Mouse (Mus musculus): ENCODE data around the gene Prss36. TPM values are rescaled to one million over a fixed set of nuclear protein-coding genes. Genes with fewer than 3 reads are reported as not detected.

The Prss36 gene
- total and polyA plus RNA-seq, 3 experiments = 0.76 to 8.9 (median 4.0) TPM

- Histone ChIP-seq H3K36me3 (replicated peaks) (peaks cover 50% of the 10 kb centered on the region), H3K4me1 (ENCODE audit: insufficient read depth, low read depth, low read length) (peaks cover 50% of the 10 kb centered on the region), H3K27me3 (ENCODE audit: insufficient read depth, low read length) (no peaks in the 10 kb centered on the region), H3K9me3 (replicated peaks) (no peaks in the 10 kb centered on the region), H3K4me3 (ENCODE audit: low read depth, low read length) (peak overlapping the region; percentile 78; the same call in 1 of the 2 replicates)
- TF ChIP-seq GATA1 (IDR thresholded peaks at IDR 0.05; ENCODE audit: borderline replicate concordance, low read length) = no peak
- no peak for TF ChIP-seq TAL1 (conservative IDR thresholded peaks at IDR 0.05; ENCODE audit: low read depth, low read length)
- DNase-seq (ENCODE audit: low spot score) (no peak), ATAC-seq (ENCODE audit: extremely low read depth, insufficient number of reproducible peaks, low FRiP score, poor library complexity, severe bottlenecking) (no peak)
Measured at GRCm38 (mm10) chr7:127894480-127894879, 52.0 kb downstream of the Prss36 start.

- TF ChIP-seq GATA1 (IDR thresholded peaks at IDR 0.05; ENCODE audit: borderline replicate concordance, low read length) (no peak), POLR2AphosphoS5 (IDR thresholded peaks at IDR 0.05; ENCODE audit: insufficient replicate concordance, low read depth, low read length) (no peak), CTCF (IDR thresholded peaks at IDR 0.05; ENCODE audit: low read depth, low read length) (no peak)
- no peak within 1 kb of the TSS for H3K4me3 ChIP-seq (ENCODE audit: low read depth, low read length)
- no peak for DNase-seq (ENCODE audit: low spot score)
- H3K9me3 ChIP-seq (replicated peaks) = no peaks in the 10 kb centered on the region
- H3K36me3 ChIP-seq (replicated peaks) = peaks cover 87% of the 10 kb centered on the region
- H3K27me3 ChIP-seq (ENCODE audit: insufficient read depth, low read length) = no peaks in the 10 kb centered on the region
- H3K4me1 ChIP-seq (ENCODE audit: insufficient read depth, low read depth, low read length) = peaks cover 54% of the 10 kb centered on the region
- ATAC-seq (ENCODE audit: extremely low read depth, insufficient number of reproducible peaks, low FRiP score, poor library complexity, severe bottlenecking) = no peak
Measured at GRCm38 (mm10) chr7:127890798-127891197, 55.7 kb downstream of the Prss36 start, which contains the start of gene Prss53. Gene Prss53 (minus strand): TSS chr7:127890970.

GRCm38 (mm10) chr7:127888821-127889220, 57.7 kb downstream of the Prss36 start:
- no peaks in the 10 kb centered on the region for H3K9me3 ChIP-seq (replicated peaks)
- H3K4me3 ChIP-seq (ENCODE audit: low read depth, low read length) = no peak overlapping the region
- TF ChIP-seq TAL1 (conservative IDR thresholded peaks at IDR 0.05; ENCODE audit: low read depth, low read length) = no peak
- TF ChIP-seq CTCF (IDR thresholded peaks at IDR 0.05; ENCODE audit: low read depth, low read length) = no peak
- TF ChIP-seq GATA1 (IDR thresholded peaks at IDR 0.05; ENCODE audit: borderline replicate concordance, low read length) = no peak
- no peak for TF ChIP-seq GATA2 (IDR thresholded peaks at IDR 0.05; ENCODE audit: borderline replicate concordance, low read depth, low read length)
- no peak for TF ChIP-seq POLR2AphosphoS5 (IDR thresholded peaks at IDR 0.05; ENCODE audit: insufficient replicate concordance, low read depth, low read length)
- peaks cover 54% of the 10 kb centered on the region for H3K4me1 ChIP-seq (ENCODE audit: insufficient read depth, low read depth, low read length)
- H3K36me3 ChIP-seq (replicated peaks) = peaks cover 99% of the 10 kb centered on the region
- no peak for DNase-seq (ENCODE audit: low spot score)
- no peak for ATAC-seq (ENCODE audit: extremely low read depth, insufficient number of reproducible peaks, low FRiP score, poor library complexity, severe bottlenecking)
- H3K27me3 ChIP-seq (ENCODE audit: insufficient read depth, low read length) = no peaks in the 10 kb centered on the region

- ATAC-seq (ENCODE audit: extremely low read depth, insufficient number of reproducible peaks, low FRiP score, poor library complexity, severe bottlenecking) = no peak
- Histone ChIP-seq H3K4me1 (ENCODE audit: insufficient read depth, low read depth, low read length) (peaks cover 64% of the 10 kb centered on the region), H3K27me3 (ENCODE audit: insufficient read depth, low read length) (no peaks in the 10 kb centered on the region), H3K36me3 (replicated peaks) (peaks cover 99% of the 10 kb centered on the region), H3K9me3 (replicated peaks) (no peaks in the 10 kb centered on the region), H3K4me3 (ENCODE audit: low read depth, low read length) (no peak overlapping the region)
- TF ChIP-seq GATA2 (IDR thresholded peaks at IDR 0.05; ENCODE audit: borderline replicate concordance, low read depth, low read length) (no peak), CTCF (IDR thresholded peaks at IDR 0.05; ENCODE audit: low read depth, low read length) (no peak), GATA1 (IDR thresholded peaks at IDR 0.05; ENCODE audit: borderline replicate concordance, low read length) (no peak), POLR2AphosphoS5 (IDR thresholded peaks at IDR 0.05; ENCODE audit: insufficient replicate concordance, low read depth, low read length) (no peak), TAL1 (conservative IDR thresholded peaks at IDR 0.05; ENCODE audit: low read depth, low read length) (no peak)
- no peak for DNase-seq (ENCODE audit: low spot score)
Measured at GRCm38 (mm10) chr7:127887781-127888180, 58.7 kb downstream of the Prss36 start.

- Histone ChIP-seq H3K9me3 (replicated peaks) (no peaks in the 10 kb centered on the region), H3K36me3 (replicated peaks) (peaks cover 99% of the 10 kb centered on the region), H3K4me1 (ENCODE audit: insufficient read depth, low read depth, low read length) (peaks cover 70% of the 10 kb centered on the region), H3K4me3 (ENCODE audit: low read depth, low read length) (no peak overlapping the region), H3K27me3 (ENCODE audit: insufficient read depth, low read length) (no peaks in the 10 kb centered on the region)
- TF ChIP-seq CTCF (IDR thresholded peaks at IDR 0.05; ENCODE audit: low read depth, low read length) (no peak), GATA1 (IDR thresholded peaks at IDR 0.05; ENCODE audit: borderline replicate concordance, low read length) (no peak), TAL1 (conservative IDR thresholded peaks at IDR 0.05; ENCODE audit: low read depth, low read length) (no peak), POLR2AphosphoS5 (IDR thresholded peaks at IDR 0.05; ENCODE audit: insufficient replicate concordance, low read depth, low read length) (no peak), GATA2 (IDR thresholded peaks at IDR 0.05; ENCODE audit: borderline replicate concordance, low read depth, low read length) (no peak)
- ATAC-seq (ENCODE audit: extremely low read depth, insufficient number of reproducible peaks, low FRiP score, poor library complexity, severe bottlenecking) = no peak
- no peak for DNase-seq (ENCODE audit: low spot score)
Measured at GRCm38 (mm10) chr7:127887191-127887590, 59.3 kb downstream of the Prss36 start.

- H3K4me1 ChIP-seq (ENCODE audit: insufficient read depth, low read depth, low read length) = peaks cover 76% of the 10 kb centered on the region
- no peaks in the 10 kb centered on the region for H3K9me3 ChIP-seq (replicated peaks)
- DNase-seq (ENCODE audit: low spot score) (no peak), ATAC-seq (ENCODE audit: extremely low read depth, insufficient number of reproducible peaks, low FRiP score, poor library complexity, severe bottlenecking) (no peak)
- H3K4me3 ChIP-seq (ENCODE audit: low read depth, low read length) = peak overlapping the region; percentile 0; the same call in 1 of the 2 replicates
- no peaks in the 10 kb centered on the region for H3K27me3 ChIP-seq (ENCODE audit: insufficient read depth, low read length)
- TF ChIP-seq POLR2AphosphoS5 (IDR thresholded peaks at IDR 0.05; ENCODE audit: insufficient replicate concordance, low read depth, low read length) (no peak), GATA2 (IDR thresholded peaks at IDR 0.05; ENCODE audit: borderline replicate concordance, low read depth, low read length) (no peak), CTCF (IDR thresholded peaks at IDR 0.05; ENCODE audit: low read depth, low read length) (no peak), GATA1 (IDR thresholded peaks at IDR 0.05; ENCODE audit: borderline replicate concordance, low read length) (no peak), TAL1 (conservative IDR thresholded peaks at IDR 0.05; ENCODE audit: low read depth, low read length) (no peak)
- peaks cover 99% of the 10 kb centered on the region for H3K36me3 ChIP-seq (replicated peaks)
Measured at GRCm38 (mm10) chr7:127886551-127886950, 60.0 kb downstream of the Prss36 start.

Measured in G1E (cell line).